Mouse (Mus musculus): ENCODE data around the gene Osbpl3.

Gene Osbpl3

GRCm38 (mm10) chr6:50455829-50456469 is at the start of gene Osbpl3:
Osbpl3 (minus strand) TSS chr6:50456201.
- DNase-seq (ENCODE audit: low read depth in 2 of 2, low spot score in 2 of 2) = peak; percentile 56 to 72

- no peak for DNase-seq (ENCODE audit: low read depth in 2 of 2, low spot score in 2 of 2)
Measured at GRCm38 (mm10) chr6:50505531-50505930, 49.5 kb upstream of the Osbpl3 start.

- DNase-seq (ENCODE audit: low read depth in 2 of 2, low spot score in 2 of 2) = no peak
Measured at GRCm38 (mm10) chr6:50504711-50505110, 48.7 kb upstream of the Osbpl3 start.

GRCm38 (mm10) chr6:50503779-50504178 is 47.8 kb upstream of the Osbpl3 start:
- no peak for DNase-seq (ENCODE audit: low read depth in 2 of 2, low spot score in 2 of 2)

- DNase-seq (ENCODE audit: low read depth in 2 of 2, low spot score in 2 of 2) = no peak
Measured at GRCm38 (mm10) chr6:50503031-50503430, 47.0 kb upstream of the Osbpl3 start.

GRCm38 (mm10) chr6:50498346-50498745 is 42.3 kb upstream of the Osbpl3 start:
- no peak for DNase-seq (ENCODE audit: low read depth in 2 of 2, low spot score in 2 of 2)

GRCm38 (mm10) chr6:50490519-50490918 is 34.5 kb upstream of the Osbpl3 start:
- no peak for DNase-seq (ENCODE audit: low read depth in 2 of 2, low spot score in 2 of 2)

- DNase-seq (ENCODE audit: low read depth in 2 of 2, low spot score in 2 of 2) = no peak
Measured at GRCm38 (mm10) chr6:50489380-50489779, 33.4 kb upstream of the Osbpl3 start.

- DNase-seq (ENCODE audit: low read depth in 2 of 2, low spot score in 2 of 2) = no peak
Measured at GRCm38 (mm10) chr6:50486035-50486902, 30.3 kb upstream of the Osbpl3 start.

- DNase-seq (ENCODE audit: low read depth in 2 of 2, low spot score in 2 of 2) = no peak
Measured at GRCm38 (mm10) chr6:50483426-50483825, 27.4 kb upstream of the Osbpl3 start.

GRCm38 (mm10) chr6:50481460-50481859 is 25.5 kb upstream of the Osbpl3 start:
- DNase-seq (ENCODE audit: low read depth in 2 of 2, low spot score in 2 of 2) = no peak

- DNase-seq (ENCODE audit: low read depth in 2 of 2, low spot score in 2 of 2) = no peak
Measured at GRCm38 (mm10) chr6:50466451-50466850, 10.4 kb upstream of the Osbpl3 start.

- DNase-seq (ENCODE audit: low read depth in 2 of 2, low spot score in 2 of 2) = no peak
Measured at GRCm38 (mm10) chr6:50464690-50465485, 8.9 kb upstream of the Osbpl3 start.

GRCm38 (mm10) chr6:50462026-50462425 is 6.0 kb upstream of the Osbpl3 start:
- DNase-seq (ENCODE audit: low read depth in 2 of 2, low spot score in 2 of 2) = no peak

- no peak for DNase-seq (ENCODE audit: low read depth in 2 of 2, low spot score in 2 of 2)
Measured at GRCm38 (mm10) chr6:50461585-50461984, 5.6 kb upstream of the Osbpl3 start.

GRCm38 (mm10) chr6:50460646-50461045 is 4.6 kb upstream of the Osbpl3 start:
- no peak for DNase-seq (ENCODE audit: low read depth in 2 of 2, low spot score in 2 of 2)

GRCm38 (mm10) chr6:50460246-50460645 is 4.2 kb upstream of the Osbpl3 start:
- no peak for DNase-seq (ENCODE audit: low read depth in 2 of 2, low spot score in 2 of 2)

GRCm38 (mm10) chr6:50459271-50459670 is 3.3 kb upstream of the Osbpl3 start:
- no peak for DNase-seq (ENCODE audit: low read depth in 2 of 2, low spot score in 2 of 2)

- DNase-seq (ENCODE audit: low read depth in 2 of 2, low spot score in 2 of 2) = no peak
Measured at GRCm38 (mm10) chr6:50457551-50458348, 1.7 kb upstream of the Osbpl3 start.

- no peak for DNase-seq (ENCODE audit: low read depth in 2 of 2, low spot score in 2 of 2)
Measured at GRCm38 (mm10) chr6:50456706-50457105, 705 bp upstream of the Osbpl3 start.

All from CD8-positive naive resting alpha-beta T cell, adult 2 months (primary cell).